Mouse (Mus musculus) midbrain, embryonic 11.5 days (tissue): ENCODE measurements at regions not wholly inside any gene's neighbourhood (a gene's known extent, or its start where the extent isn't known, plus 50 kb on each side); places are given as distances from the start of the nearest gene placed in this dataset.
"Not testable (repeated sequence)": the region's sequence is repeated elsewhere in the genome, so short reads cannot be mapped to it uniquely, and the experiment has no call there.

Experiments used
- ATAC-seq: fragments of 200-750 bp; cut with Nextera tagmentation; 2 replicates; pipeline ENCODE4 v1.8.0; 2017; ENCODE audit warnings: moderate TSS enrichment, moderate library complexity; ENCODE audit not compliant: low FRiP score
- DNase-seq: peaks from one replicate; pipeline ENCODE4 v3.0.0; 2015; ENCODE audit warnings: low spot score; ENCODE audit errors: missing footprints
- H3K27ac ChIP-seq: fragments of 300-500 bp; sonication (generic); 2 replicates; pipeline ENCODE4 v1.5.1; 2014; ENCODE audit warnings: low read depth, low read length
- H3K27me3 ChIP-seq: fragments of 300-500 bp; sonication (generic); 2 replicates; pipeline ENCODE4 v1.6.1; 2014; ENCODE audit warnings: mild to moderate bottlenecking, low read length, moderate library complexity, mixed read lengths; ENCODE audit not compliant: control insufficient read depth, insufficient read depth
- H3K36me3 ChIP-seq: fragments of 300-500 bp; sonication (generic); 2 replicates; pipeline ENCODE4 v1.6.1; 2014; ENCODE audit warnings: mild to moderate bottlenecking, low read length, moderate library complexity, mixed read lengths; ENCODE audit not compliant: control insufficient read depth, insufficient read depth
- H3K4me1 ChIP-seq: fragments of 300-500 bp; sonication (generic); 2 replicates; pipeline ENCODE4 v1.6.1; 2014; ENCODE audit warnings: low read length; ENCODE audit not compliant: control insufficient read depth, insufficient read depth
- H3K4me2 ChIP-seq: fragments of 300-500 bp; sonication (generic); 2 replicates; pipeline ENCODE4 v1.6.1; 2014; ENCODE audit warnings: mild to moderate bottlenecking, moderate library complexity
- H3K4me3 ChIP-seq: fragments of 300-500 bp; sonication (generic); 2 replicates; pipeline ENCODE4 v1.5.1; 2014; ENCODE audit warnings: low read depth, low read length
- H3K9ac ChIP-seq: fragments of 300-500 bp; sonication (generic); 2 replicates; pipeline ENCODE4 v1.6.1; 2014; ENCODE audit warnings: low read length
- H3K9me3 ChIP-seq: fragments of 300-500 bp; sonication (generic); 2 replicates; pipeline ENCODE4 v1.6.1; 2016; ENCODE audit warnings: low read length; ENCODE audit not compliant: control insufficient read depth
- WGBS: fragments of 180-500 bp; shearing (Covaris S2); extraction: QIAGEN DNeasy Blood & Tissue Kit; methylation state at CpG from one replicate; pipeline ENCODE4 v1.1.7; 2014; 5-methylcytosine and 5-hydroxymethylcytosine counted together

DNA sequence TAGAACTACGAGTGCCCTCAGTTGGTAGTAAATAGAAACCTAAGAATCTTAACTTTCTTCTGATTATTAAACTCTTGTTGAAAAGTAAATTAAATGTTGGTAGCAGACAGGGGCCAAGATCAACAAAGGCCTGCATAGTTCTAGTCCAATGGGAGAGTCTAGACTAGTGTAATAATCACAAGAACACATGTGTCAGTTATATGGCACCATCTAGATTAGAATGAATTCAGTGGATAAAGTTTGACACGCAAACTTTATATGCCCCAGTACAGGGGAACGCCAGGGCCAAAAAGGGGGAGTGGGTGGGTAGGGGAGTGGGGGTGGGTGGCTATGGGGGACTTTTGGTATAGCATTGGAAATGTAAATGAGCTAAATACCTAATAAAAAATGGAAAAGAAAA is 176.9 kb downstream of the Ube2e3 start:
- not testable (repeated sequence) for ATAC-seq, H3K4me3 ChIP-seq, H3K4me2 ChIP-seq, H3K9me3 ChIP-seq, H3K27ac ChIP-seq, H3K4me1 ChIP-seq, H3K9ac ChIP-seq, H3K27me3 ChIP-seq, H3K36me3 ChIP-seq, DNase-seq
- WGBS = 91% methylated on average over 3 of the region's 3 CpGs

DNA sequence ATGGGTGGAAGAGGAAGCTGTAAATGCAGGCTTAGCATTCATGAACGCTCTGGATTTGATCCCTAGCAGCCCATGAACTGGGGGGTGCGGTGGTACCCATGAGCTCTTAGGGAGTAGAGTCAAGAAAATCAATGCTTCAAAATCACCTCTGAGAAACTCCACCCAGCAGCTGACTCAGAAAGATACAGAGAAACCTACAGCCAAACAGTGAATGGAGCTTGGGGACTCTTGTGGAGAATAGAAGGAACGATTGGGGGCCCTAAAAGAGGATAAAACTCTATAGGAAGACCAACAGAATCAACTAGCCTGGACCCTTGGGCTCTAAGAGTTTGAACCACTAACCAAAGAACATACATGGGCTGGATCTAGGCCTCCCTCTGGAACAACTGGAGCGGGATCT is 177.6 kb downstream of the Ube2e3 start:
- peaks cover 5% of the 10 kb centered on the region; the same call in 1 of the 2 replicates for H3K4me1 ChIP-seq
- H3K4me3 ChIP-seq = no peak overlapping the region
- H3K9me3 ChIP-seq = no peaks in the 10 kb centered on the region
- no peak for DNase-seq
- 64% methylated on average over 4 of the region's 4 CpGs for WGBS
- no peak overlapping the region for H3K4me2 ChIP-seq
- ATAC-seq = no peak
- H3K9ac ChIP-seq = no peak overlapping the region
- no peaks in the 10 kb centered on the region for H3K27me3 ChIP-seq
- H3K27ac ChIP-seq = no peak overlapping the region
- H3K36me3 ChIP-seq = no peaks in the 10 kb centered on the region

DNA sequence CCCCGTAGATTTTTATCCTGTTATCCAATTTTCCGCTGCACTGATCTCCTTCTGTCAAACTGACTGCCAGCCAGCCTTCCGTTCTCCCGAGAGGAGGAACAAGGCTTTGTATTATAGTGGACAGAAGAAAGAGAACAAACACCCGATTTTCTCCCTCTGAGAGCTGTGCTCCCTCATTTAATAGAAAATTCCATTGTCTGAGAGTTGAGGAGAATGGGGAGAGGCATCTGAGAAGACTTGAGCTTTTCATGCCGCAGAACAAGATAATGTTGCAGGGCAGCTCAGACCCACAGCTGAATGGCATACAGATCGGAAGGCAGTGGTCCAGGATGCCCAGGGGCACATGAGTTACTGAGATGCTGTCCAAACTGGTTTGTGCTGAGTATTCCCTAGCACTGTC is 180.1 kb downstream of the Ube2e3 start:
- peak; percentile 89 for ATAC-seq
- H3K27me3 ChIP-seq = no peaks in the 10 kb centered on the region
- H3K27ac ChIP-seq = peak overlapping the region; percentile 66

DNA sequence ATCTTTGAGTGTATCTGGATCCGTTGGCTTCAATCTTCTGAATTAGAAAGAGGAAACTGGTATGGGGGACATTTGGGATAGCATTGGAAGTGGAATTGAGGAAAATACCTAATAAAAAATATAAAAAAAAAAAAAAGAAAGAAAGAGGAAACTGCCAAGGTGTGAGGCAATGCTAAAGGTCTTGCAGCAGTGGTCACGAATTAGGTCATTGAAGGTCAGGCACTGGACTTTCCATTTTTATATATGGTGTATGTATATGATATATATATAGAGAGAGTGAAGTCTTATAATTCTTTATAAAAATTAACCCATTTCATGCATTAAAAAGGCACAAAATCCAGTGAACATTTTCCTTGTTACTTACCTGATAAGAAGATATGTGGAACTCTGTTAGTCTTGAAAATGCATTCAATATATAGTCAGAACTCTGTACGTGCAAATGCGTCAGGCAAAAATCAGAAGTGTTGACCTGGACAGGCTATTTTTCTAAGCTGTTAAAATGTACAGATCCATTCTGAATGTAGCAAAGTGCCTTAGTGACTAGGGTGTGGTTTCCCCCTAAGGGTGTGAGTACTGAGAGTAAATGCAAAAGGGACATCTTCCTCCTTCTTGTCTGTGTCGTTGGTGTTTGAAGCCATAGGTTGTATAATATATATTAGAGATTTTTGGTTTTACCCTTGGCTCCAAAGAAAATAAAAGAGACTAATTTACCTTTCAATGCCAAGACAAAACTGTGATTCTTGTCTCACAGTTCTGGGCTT is 181.0 kb downstream of the Ube2e3 start:
- Histone ChIP-seq H3K36me3 (no peaks in the 10 kb centered on the region), H3K4me3 (no peak overlapping the region), H3K27ac (no peak overlapping the region), H3K4me1 (peaks cover 5% of the 10 kb centered on the region; the same call in 1 of the 2 replicates), H3K9ac (no peak overlapping the region), H3K27me3 (no peaks in the 10 kb centered on the region), H3K4me2 (no peak overlapping the region), H3K9me3 (no peaks in the 10 kb centered on the region)
- WGBS = 76% methylated on average over 5 of the region's 5 CpGs
- no peak for ATAC-seq
- DNase-seq = no peak

More for the DNA sequence above, 180.1 kb downstream of the Ube2e3 start:
- WGBS = 13% methylated on average over 7 of the region's 7 CpGs
- H3K4me3 ChIP-seq = 0 out of 2 replicates have a peak overlapping the region, but pooled peaks have one; percentile 4
- H3K36me3 ChIP-seq = no peaks in the 10 kb centered on the region
- no peaks in the 10 kb centered on the region for H3K9me3 ChIP-seq
- peak; percentile 93 for DNase-seq
- peak overlapping the region; percentile 36; the same call in 1 of the 2 replicates for H3K9ac ChIP-seq
- H3K4me2 ChIP-seq = peak overlapping the region; percentile 30
- peaks cover 5% of the 10 kb centered on the region; the same call in 1 of the 2 replicates for H3K4me1 ChIP-seq

- Histone ChIP-seq H3K4me3 (no peak overlapping the region), H3K27ac (no peak overlapping the region), H3K9me3 (no peaks in the 10 kb centered on the region), H3K9ac (no peak overlapping the region), H3K27me3 (no peaks in the 10 kb centered on the region), H3K4me2 (no peak overlapping the region), H3K36me3 (no peaks in the 10 kb centered on the region), H3K4me1 (peaks cover 5% of the 10 kb centered on the region; the same call in 1 of the 2 replicates)
- 92% methylated on average over 1 of the region's 1 CpGs for WGBS
- no peak for DNase-seq
- no peak for ATAC-seq
Observed at GRCm38 (mm10) chr2:79050495-79051046, 182.6 kb downstream of the Ube2e3 start.

DNA sequence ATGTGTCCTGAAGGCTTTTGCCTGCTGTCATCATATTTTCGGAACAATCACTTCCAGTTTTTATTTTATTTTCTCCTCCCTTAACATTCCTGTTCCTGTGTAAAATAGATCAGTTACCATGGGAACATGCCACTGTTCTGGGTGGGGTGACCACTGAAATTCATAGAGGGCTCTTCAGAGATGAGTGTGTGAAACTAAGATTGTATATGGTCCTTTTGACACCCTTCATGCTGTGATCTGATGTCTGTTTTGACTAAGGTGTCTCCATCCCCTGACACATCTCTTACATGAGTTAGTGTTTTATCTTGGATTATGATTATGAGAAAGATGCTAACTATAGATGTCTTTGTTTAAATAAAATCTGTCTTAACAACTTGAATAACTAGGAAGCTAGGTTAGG is 184.3 kb downstream of the Ube2e3 start:
- no peak for DNase-seq
- H3K9me3 ChIP-seq = no peaks in the 10 kb centered on the region
- H3K4me2 ChIP-seq = no peak overlapping the region
- H3K27me3 ChIP-seq = no peaks in the 10 kb centered on the region
- no peak overlapping the region for H3K4me3 ChIP-seq
- H3K9ac ChIP-seq = no peak overlapping the region
- H3K27ac ChIP-seq = no peak overlapping the region
- peaks cover 5% of the 10 kb centered on the region; the same call in 1 of the 2 replicates for H3K4me1 ChIP-seq
- 88% methylated on average over 1 of the region's 1 CpGs for WGBS
- H3K36me3 ChIP-seq = no peaks in the 10 kb centered on the region
- ATAC-seq = no peak

GRCm38 (mm10) chr2:79056138-79056537 is 188.2 kb downstream of the Ube2e3 start:
- Histone ChIP-seq H3K4me3 (no peak overlapping the region), H3K27me3 (no peaks in the 10 kb centered on the region), H3K27ac (no peak overlapping the region), H3K36me3 (no peaks in the 10 kb centered on the region), H3K4me2 (no peak overlapping the region), H3K4me1 (peaks cover 2% of the 10 kb centered on the region; the same call in 1 of the 2 replicates), H3K9ac (no peak overlapping the region), H3K9me3 (no peaks in the 10 kb centered on the region)
- no peak for ATAC-seq
- no peak for DNase-seq
- 78% methylated on average over 2 of the region's 2 CpGs for WGBS

DNA sequence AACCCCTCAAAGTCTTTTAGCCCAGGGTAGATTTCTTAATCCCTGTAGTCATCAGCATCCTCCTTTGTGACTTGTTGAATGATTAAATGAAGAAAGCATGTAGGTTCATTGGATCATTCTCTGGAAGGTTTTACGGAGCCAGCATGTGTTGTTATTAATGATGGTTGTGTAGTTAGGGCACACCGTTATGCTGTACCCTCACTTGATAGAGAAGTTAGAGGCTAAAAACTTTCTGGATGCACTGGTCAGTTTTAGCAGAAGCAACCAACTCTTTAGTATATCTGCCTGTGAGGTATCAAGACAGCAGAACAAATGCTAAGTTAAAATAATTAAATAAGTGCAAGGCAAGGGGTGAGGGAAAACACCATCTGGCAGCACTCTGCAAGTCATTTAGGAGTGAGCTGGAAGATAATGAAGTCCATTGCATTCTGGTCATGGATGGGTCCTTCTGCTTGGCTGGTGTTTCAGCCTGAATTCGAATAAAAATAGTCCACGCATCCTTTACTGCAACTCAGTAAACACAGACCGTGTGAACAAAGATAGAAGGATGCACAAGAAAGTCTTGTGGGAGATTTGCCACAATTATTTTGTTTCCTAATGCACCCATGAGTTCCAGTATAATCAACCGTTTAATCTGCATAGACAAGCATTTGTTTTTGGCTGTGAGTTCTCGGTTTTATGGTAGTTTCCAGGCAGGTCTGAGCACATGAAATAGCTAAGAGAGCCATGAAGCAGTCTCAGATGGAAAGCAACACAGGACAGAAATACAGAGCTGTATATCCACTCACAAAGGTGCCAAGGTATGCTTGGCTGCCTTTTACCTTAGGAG is 191.4 kb downstream of the Ube2e3 start:
- ATAC-seq = peak; percentile 66
- Histone ChIP-seq H3K36me3 (no peaks in the 10 kb centered on the region), H3K4me2 (no peak overlapping the region), H3K27ac (peak overlapping the region; percentile 12; the same call in 1 of the 2 replicates), H3K4me3 (no peak overlapping the region), H3K4me1 (peaks cover 2% of the 10 kb centered on the region; the same call in 1 of the 2 replicates), H3K9ac (no peak overlapping the region), H3K9me3 (no peaks in the 10 kb centered on the region), H3K27me3 (no peaks in the 10 kb centered on the region)
- 79% methylated on average over 7 of the region's 7 CpGs for WGBS
- DNase-seq = no peak

GRCm38 (mm10) chr2:79059944-79060238 is 192.0 kb downstream of the Ube2e3 start:
- Histone ChIP-seq H3K9ac (no peak overlapping the region), H3K4me1 (peaks cover 2% of the 10 kb centered on the region; the same call in 1 of the 2 replicates), H3K4me2 (no peak overlapping the region), H3K27me3 (no peaks in the 10 kb centered on the region), H3K4me3 (no peak overlapping the region), H3K27ac (peak overlapping the region; percentile 12; the same call in 1 of the 2 replicates), H3K36me3 (no peaks in the 10 kb centered on the region), H3K9me3 (no peaks in the 10 kb centered on the region)
- DNase-seq = no peak
- WGBS = 78% methylated on average over 4 of the region's 4 CpGs
- no peak; the same call in 1 of the 2 replicates for ATAC-seq
